Mouse (Mus musculus): ENCODE data around the gene Zbtb46.

The Zbtb46 gene

GRCm38 (mm10) chr2:181465423-181465822, 6.2 kb upstream of the Zbtb46 start:
- no peak for DNase-seq (ENCODE audit: low spot score in 2 of 2)

GRCm38 (mm10) chr2:181463008-181463738, 3.9 kb upstream of the Zbtb46 start:
- peak; percentile 56 to 62 for DNase-seq (ENCODE audit: low spot score in 2 of 2)

GRCm38 (mm10) chr2:181462604-181463003, 3.4 kb upstream of the Zbtb46 start:
- no peak for DNase-seq (ENCODE audit: low spot score in 2 of 2)

- DNase-seq (ENCODE audit: low spot score in 2 of 2): no peak
These were observed 2.4 kb upstream of the Zbtb46 start for GRCm38 (mm10) chr2:181461536-181462100.

GRCm38 (mm10) chr2:181459673-181460621, 721 bp upstream of the Zbtb46 start:
- peak; percentile 39 to 59 for DNase-seq (ENCODE audit: low spot score in 2 of 2)

- peak in 1 of 2 experiments; percentile 27 for DNase-seq (ENCODE audit: low spot score in 2 of 2)
These were observed 644 bp downstream of the Zbtb46 start for GRCm38 (mm10) chr2:181458411-181459152.

GRCm38 (mm10) chr2:181457831-181458230, 1.4 kb downstream of the Zbtb46 start:
- DNase-seq (ENCODE audit: low spot score in 2 of 2): no peak

- DNase-seq (ENCODE audit: low spot score in 2 of 2): no peak
These were observed 3.3 kb downstream of the Zbtb46 start for GRCm38 (mm10) chr2:181455899-181456298.

- no peak for DNase-seq (ENCODE audit: low spot score in 2 of 2)
These were observed 6.0 kb downstream of the Zbtb46 start for GRCm38 (mm10) chr2:181453274-181453673.

GRCm38 (mm10) chr2:181452181-181452580, 7.0 kb downstream of the Zbtb46 start:
- DNase-seq (ENCODE audit: low spot score in 2 of 2): no peak

GRCm38 (mm10) chr2:181443016-181443415, 16.2 kb downstream of the Zbtb46 start:
- DNase-seq (ENCODE audit: low spot score in 2 of 2): no peak

GRCm38 (mm10) chr2:181438176-181438575, 21.1 kb downstream of the Zbtb46 start:
- DNase-seq (ENCODE audit: low spot score in 2 of 2): no peak

- DNase-seq (ENCODE audit: low spot score in 2 of 2): no peak
These were observed 23.0 kb downstream of the Zbtb46 start for GRCm38 (mm10) chr2:181436246-181436645.

- DNase-seq (ENCODE audit: low spot score in 2 of 2): no peak
These were observed 35.4 kb downstream of the Zbtb46 start for GRCm38 (mm10) chr2:181423834-181424233.

GRCm38 (mm10) chr2:181420903-181421638, 38.2 kb downstream of the Zbtb46 start:
- no peak for DNase-seq (ENCODE audit: low spot score in 2 of 2)

GRCm38 (mm10) chr2:181420426-181420825, 38.8 kb downstream of the Zbtb46 start:
- peak; percentile 27 to 53 for DNase-seq (ENCODE audit: low spot score in 2 of 2)

GRCm38 (mm10) chr2:181419359-181419758, 39.9 kb downstream of the Zbtb46 start:
- DNase-seq (ENCODE audit: low spot score in 2 of 2): no peak

GRCm38 (mm10) chr2:181415945-181416344, 43.3 kb downstream of the Zbtb46 start:
- no peak for DNase-seq (ENCODE audit: low spot score in 2 of 2)

GRCm38 (mm10) chr2:181413141-181413540, 46.1 kb downstream of the Zbtb46 start:
- DNase-seq (ENCODE audit: low spot score in 2 of 2): no peak

GRCm38 (mm10) chr2:181410760-181411473, 48.3 kb downstream of the Zbtb46 start:
- DNase-seq (ENCODE audit: low spot score in 2 of 2): peak in 1 of 2 experiments; percentile 56
